Mouse (Mus musculus) MEL (cell line): Measurements from ENCODE around the gene Iqch.

Experiments used
- CTCF ChIP-seq, 3 experiments: IDR thresholded peaks in 2 of 3; conservative IDR thresholded peaks in 1 of 3; 2 replicates each; pipeline ENCODE4 v1.5.1; 2011 to 2012; ENCODE audit warnings: low read length in 3 of 3, low read depth in 2 of 3, mild to moderate bottlenecking in 2 of 3, improper control_type of control experiment in 1 of 3, inconsistent platforms in 1 of 3, mixed read lengths in 1 of 3, moderate library complexity in 1 of 3; ENCODE audit not compliant: control insufficient read depth in 1 of 3, insufficient read depth in 1 of 3, poor library complexity in 1 of 3, severe bottlenecking in 1 of 3
- MAFK ChIP-seq: IDR thresholded peaks from 2 replicates; pipeline ENCODE4 v1.6.1; 2011; ENCODE audit warnings: low read depth, mild to moderate bottlenecking, low read length, improper control_type of control experiment, borderline replicate concordance
- MXI1 ChIP-seq: IDR thresholded peaks from 2 replicates; pipeline ENCODE4 v1.6.1; 2011; ENCODE audit warnings: mild to moderate bottlenecking, low read depth, low read length, improper control_type of control experiment
- ZC3H11A ChIP-seq: IDR thresholded peaks from 2 replicates; pipeline ENCODE4 v1.6.1; 2012; ENCODE audit warnings: low read depth, mild to moderate bottlenecking, inconsistent platforms, low read length, improper control_type of control experiment
- ZNF384 ChIP-seq: IDR thresholded peaks from 2 replicates; pipeline ENCODE4 v1.6.1; 2012; ENCODE audit warnings: low read depth, mild to moderate bottlenecking, inconsistent platforms, low read length, improper control_type of control experiment

- TF ChIP-seq MXI1 = no peak
- no peak for TF ChIP-seq CTCF (IDR thresholded peaks at IDR 0.05 in 2 of 3, conservative IDR thresholded peaks at IDR 0.05 in 1 of 3; ENCODE audit: control insufficient read depth in 1 of 3, insufficient read depth in 1 of 3, low read depth in 2 of 3, low read length in 3 of 3, poor library complexity in 1 of 3, severe bottlenecking in 1 of 3)
- TF ChIP-seq ZC3H11A = no peak
- no peak for TF ChIP-seq ZNF384
- no peak for TF ChIP-seq MAFK
Measured at GRCm38 (mm10) chr9:63512851-63513250, 89.4 kb downstream of the Iqch start.
